Mouse (Mus musculus): Measurements from ENCODE around the gene Gigyf2. TPM values are rescaled to one million over a fixed set of nuclear protein-coding genes. Genes with fewer than 3 reads are reported as not detected.

Gene Gigyf2
- polyA plus RNA-seq, 1 experiment = 82.9 TPM

DNA sequence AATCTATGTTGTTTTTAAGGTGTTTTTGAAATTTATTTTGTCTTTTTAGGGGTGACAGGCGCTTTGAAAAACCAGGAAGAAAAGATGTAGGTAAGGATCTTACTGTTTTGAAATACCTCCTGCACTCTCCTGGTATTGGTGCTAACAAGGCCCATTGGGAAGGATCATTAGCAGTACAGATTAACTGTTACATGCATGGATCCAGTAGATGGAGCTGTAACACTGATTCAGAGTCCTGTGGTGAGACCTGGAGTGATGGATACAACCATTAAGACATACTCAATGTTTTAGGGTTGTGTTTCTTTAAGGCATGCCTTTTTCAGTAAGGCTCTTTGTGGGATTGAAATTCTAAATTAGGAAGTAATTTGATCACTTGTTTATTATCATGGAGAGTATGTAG lies 53.1 kb downstream of the Gigyf2 start:
- TF ChIP-seq POLR2A (IDR thresholded peaks at IDR 0.05; ENCODE audit: low read depth, low read length) (no peak), CTCF (IDR thresholded peaks at IDR 0.05; ENCODE audit: borderline replicate concordance, insufficient read depth, low read length) (no peak)
- Histone ChIP-seq H3K27ac (ENCODE audit: insufficient read depth, low read length) (no peak overlapping the region), H3K4me3 (ENCODE audit: insufficient read depth, low read length) (no peak overlapping the region), H3K4me1 (ENCODE audit: control insufficient read depth, insufficient read depth, low read length) (no peaks in the 10 kb centered on the region)

- H3K4me1 ChIP-seq (ENCODE audit: control insufficient read depth, insufficient read depth, low read length) = no peaks in the 10 kb centered on the region
- no peak overlapping the region for H3K27ac ChIP-seq (ENCODE audit: insufficient read depth, low read length)
- TF ChIP-seq POLR2A (IDR thresholded peaks at IDR 0.05; ENCODE audit: low read depth, low read length) (no peak), CTCF (IDR thresholded peaks at IDR 0.05; ENCODE audit: borderline replicate concordance, insufficient read depth, low read length) (no peak)
- no peak overlapping the region for H3K4me3 ChIP-seq (ENCODE audit: insufficient read depth, low read length)
Measured at GRCm38 (mm10) chr1:87381152-87381551, 54.4 kb downstream of the Gigyf2 start.

DNA sequence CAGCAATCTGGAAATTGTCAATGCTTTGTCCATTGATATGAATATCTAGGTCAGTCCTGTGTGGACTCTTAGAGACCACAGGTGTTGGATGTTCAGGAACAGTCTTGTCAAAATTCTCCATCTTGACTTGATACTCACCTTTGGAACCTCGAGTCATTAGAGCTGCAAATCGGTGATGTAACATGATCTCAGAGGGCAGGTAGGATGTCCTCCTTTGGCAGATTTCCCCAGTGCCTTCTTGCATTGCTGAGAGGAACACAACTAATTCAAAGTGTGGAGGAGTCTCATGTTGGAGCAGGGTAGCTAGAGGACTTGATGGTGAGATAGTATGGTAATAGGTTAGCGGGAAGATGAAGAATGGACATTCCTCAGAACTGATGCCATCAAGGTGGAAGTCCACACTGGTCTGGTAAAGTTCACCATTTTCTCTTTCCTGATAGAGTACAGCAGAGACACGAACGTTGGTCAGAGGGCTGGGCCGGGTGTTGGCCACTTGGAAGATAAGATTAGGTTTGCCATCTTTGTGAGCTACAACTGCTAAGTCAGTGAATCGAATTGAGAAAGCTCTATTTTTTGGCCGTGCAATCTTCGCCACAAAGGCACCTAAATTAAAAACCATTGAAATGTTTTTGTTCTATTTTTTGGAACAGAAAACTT lies 59.8 kb downstream of the Gigyf2 start:
- Histone ChIP-seq H3K27ac (ENCODE audit: insufficient read depth, low read length) (no peak overlapping the region), H3K4me1 (ENCODE audit: control insufficient read depth, insufficient read depth, low read length) (no peaks in the 10 kb centered on the region), H3K4me3 (ENCODE audit: insufficient read depth, low read length) (no peak overlapping the region)
- TF ChIP-seq CTCF (IDR thresholded peaks at IDR 0.05; ENCODE audit: borderline replicate concordance, insufficient read depth, low read length) (no peak), POLR2A (IDR thresholded peaks at IDR 0.05; ENCODE audit: low read depth, low read length) (no peak)

DNA sequence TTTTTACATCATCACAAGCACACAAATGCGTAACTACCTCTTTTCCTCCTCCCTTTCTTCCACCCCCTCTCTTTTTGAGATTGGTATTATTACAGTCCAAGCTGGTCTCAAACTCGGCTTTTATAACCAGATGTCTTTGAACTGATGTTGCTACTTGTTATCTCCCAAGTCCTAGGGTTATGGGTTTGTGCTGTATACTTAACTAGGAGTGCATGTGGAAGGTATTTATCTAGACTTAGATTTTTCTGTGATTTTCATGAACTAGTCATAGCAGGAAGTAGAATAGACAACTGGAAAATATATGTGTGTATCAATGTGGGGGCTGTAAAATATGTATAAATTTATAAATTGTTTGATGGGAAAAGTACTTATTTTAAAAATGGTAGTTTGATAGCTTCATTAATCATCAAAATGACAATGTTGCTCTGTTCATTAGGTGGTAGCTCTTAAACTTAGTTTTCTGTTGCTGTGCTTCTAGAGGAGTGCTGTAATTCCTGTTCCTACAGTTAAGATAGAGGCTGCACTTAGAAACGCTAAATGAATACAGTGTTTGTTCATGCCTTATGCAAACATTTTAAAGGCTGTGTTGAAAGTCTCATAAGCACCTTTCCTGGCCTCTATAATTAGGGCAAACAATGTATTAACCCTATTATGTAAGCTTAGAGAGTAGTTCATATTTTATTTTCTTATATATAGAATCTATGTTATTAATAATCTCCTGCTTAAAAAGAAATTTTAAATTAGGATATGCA lies 66.8 kb downstream of the Gigyf2 start:
- Histone ChIP-seq H3K4me1 (ENCODE audit: control insufficient read depth, insufficient read depth, low read length) (no peaks in the 10 kb centered on the region), H3K4me3 (ENCODE audit: insufficient read depth, low read length) (no peak overlapping the region), H3K27ac (ENCODE audit: insufficient read depth, low read length) (no peak overlapping the region)
- TF ChIP-seq POLR2A (IDR thresholded peaks at IDR 0.05; ENCODE audit: low read depth, low read length) = no peak

GRCm38 (mm10) chr1:87394594-87394993 lies 67.8 kb downstream of the Gigyf2 start, which contains the start of gene Kcnj13:
Gene Kcnj13 (minus strand): TSS chr1:87394729.
- TF ChIP-seq CTCF (IDR thresholded peaks at IDR 0.05; ENCODE audit: borderline replicate concordance, insufficient read depth, low read length) = no peak
- no peak for TF ChIP-seq POLR2A (IDR thresholded peaks at IDR 0.05; ENCODE audit: low read depth, low read length)
- Histone ChIP-seq H3K27ac (ENCODE audit: insufficient read depth, low read length) (no peak within 1 kb of the TSS), H3K4me3 (ENCODE audit: insufficient read depth, low read length) (no peak within 1 kb of the TSS), H3K4me1 (ENCODE audit: control insufficient read depth, insufficient read depth, low read length) (no peaks in the 10 kb centered on the region)

DNA sequence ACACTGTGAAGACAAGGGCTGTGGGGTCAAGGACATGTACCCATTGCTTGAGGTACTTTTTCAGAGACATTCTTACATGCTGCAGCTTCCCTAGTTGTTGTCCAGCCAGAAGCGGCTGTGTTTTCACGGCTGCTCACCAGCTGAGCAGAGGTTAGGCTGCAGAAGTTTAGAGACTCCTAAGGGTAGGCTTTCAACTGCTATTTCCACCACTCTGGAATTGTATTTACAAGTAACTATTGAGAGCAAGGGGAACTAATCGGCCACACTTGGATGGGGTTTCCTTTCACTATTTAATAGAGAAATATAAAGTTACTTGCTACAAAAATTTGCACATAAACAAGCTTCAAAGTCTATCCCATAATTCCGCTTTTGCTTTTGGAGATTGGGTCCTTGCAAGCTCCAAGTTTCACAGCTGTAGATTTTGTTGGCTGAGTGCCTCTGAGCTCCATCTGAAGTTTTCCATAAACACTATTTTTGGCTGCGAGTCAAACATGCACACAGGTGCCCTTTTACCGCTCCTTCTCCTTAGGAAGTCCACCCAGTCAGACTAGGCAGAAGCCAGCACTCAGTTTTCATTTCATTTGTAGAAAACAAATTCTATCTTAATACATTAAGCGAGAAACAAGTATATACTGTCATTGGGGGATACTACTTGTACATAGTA lies 70.3 kb downstream of the Gigyf2 start:
- TF ChIP-seq POLR2A (IDR thresholded peaks at IDR 0.05; ENCODE audit: low read depth, low read length) (no peak), CTCF (IDR thresholded peaks at IDR 0.05; ENCODE audit: borderline replicate concordance, insufficient read depth, low read length) (no peak)
- Histone ChIP-seq H3K4me3 (ENCODE audit: insufficient read depth, low read length) (no peak overlapping the region), H3K27ac (ENCODE audit: insufficient read depth, low read length) (no peak overlapping the region), H3K4me1 (ENCODE audit: control insufficient read depth, insufficient read depth, low read length) (no peaks in the 10 kb centered on the region)

DNA sequence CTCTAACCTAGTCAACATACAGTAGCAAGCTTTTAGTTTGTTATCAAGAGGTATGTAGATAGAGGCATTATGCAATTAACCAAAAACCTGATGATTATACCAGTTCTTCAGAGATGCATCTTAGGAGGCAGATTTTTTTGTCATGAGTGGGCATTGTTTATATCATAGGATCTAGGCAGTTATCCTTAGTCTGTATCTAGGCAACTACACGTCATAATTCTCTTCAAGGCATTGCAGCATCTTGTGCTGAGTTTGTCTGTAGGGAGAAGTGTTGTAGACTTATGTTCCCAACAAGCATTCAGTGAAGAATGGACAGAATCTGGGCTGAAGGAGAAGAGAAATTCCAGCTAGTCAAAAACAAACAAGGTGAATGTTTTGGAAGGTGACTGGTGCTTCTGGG lies 77.9 kb downstream of the Gigyf2 start:
- TF ChIP-seq POLR2A (IDR thresholded peaks at IDR 0.05; ENCODE audit: low read depth, low read length) (no peak), CTCF (IDR thresholded peaks at IDR 0.05; ENCODE audit: borderline replicate concordance, insufficient read depth, low read length) (no peak)
- no peak overlapping the region for H3K27ac ChIP-seq (ENCODE audit: insufficient read depth, low read length)
- H3K4me3 ChIP-seq (ENCODE audit: insufficient read depth, low read length) = no peak overlapping the region
- H3K4me1 ChIP-seq (ENCODE audit: control insufficient read depth, insufficient read depth, low read length) = no peaks in the 10 kb centered on the region

DNA sequence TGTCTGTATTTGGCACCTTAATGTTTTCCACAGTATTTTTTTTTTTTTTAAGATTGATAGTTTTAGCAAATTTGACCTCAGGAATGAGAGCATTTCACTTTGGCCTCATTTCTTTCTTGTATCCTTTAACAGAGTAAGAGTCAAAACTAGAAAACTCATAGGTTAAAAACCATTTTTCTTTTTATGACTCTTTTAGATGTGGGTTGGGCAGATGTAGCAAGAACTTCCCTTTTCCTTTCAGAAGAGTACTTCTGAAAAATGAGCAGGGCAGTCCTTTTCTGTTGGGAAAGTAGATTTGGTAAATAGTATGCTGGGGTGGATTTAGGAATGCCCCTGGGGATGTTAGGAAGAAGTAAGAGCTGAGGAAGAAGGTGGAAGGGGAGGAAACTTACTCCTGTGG lies 79.2 kb downstream of the Gigyf2 start:
- no peak overlapping the region for H3K27ac ChIP-seq (ENCODE audit: insufficient read depth, low read length)
- no peak for TF ChIP-seq POLR2A (IDR thresholded peaks at IDR 0.05; ENCODE audit: low read depth, low read length)
- TF ChIP-seq CTCF (IDR thresholded peaks at IDR 0.05; ENCODE audit: borderline replicate concordance, insufficient read depth, low read length) = no peak
- no peaks in the 10 kb centered on the region for H3K4me1 ChIP-seq (ENCODE audit: control insufficient read depth, insufficient read depth, low read length)
- no peak overlapping the region for H3K4me3 ChIP-seq (ENCODE audit: insufficient read depth, low read length)

GRCm38 (mm10) chr1:87409380-87409779 lies 82.6 kb downstream of the Gigyf2 start:
- no peak overlapping the region for H3K4me3 ChIP-seq (ENCODE audit: insufficient read depth, low read length)
- no peak overlapping the region for H3K27ac ChIP-seq (ENCODE audit: insufficient read depth, low read length)
- no peaks in the 10 kb centered on the region for H3K4me1 ChIP-seq (ENCODE audit: control insufficient read depth, insufficient read depth, low read length)
- TF ChIP-seq CTCF (IDR thresholded peaks at IDR 0.05; ENCODE audit: borderline replicate concordance, insufficient read depth, low read length) (no peak), POLR2A (IDR thresholded peaks at IDR 0.05; ENCODE audit: low read depth, low read length) (no peak)

- Histone ChIP-seq H3K4me1 (ENCODE audit: control insufficient read depth, insufficient read depth, low read length) (no peaks in the 10 kb centered on the region), H3K4me3 (ENCODE audit: insufficient read depth, low read length) (no peak overlapping the region), H3K27ac (ENCODE audit: insufficient read depth, low read length) (no peak overlapping the region)
- TF ChIP-seq CTCF (IDR thresholded peaks at IDR 0.05; ENCODE audit: borderline replicate concordance, insufficient read depth, low read length) = no peak
Measured at GRCm38 (mm10) chr1:87418733-87419132, 91.9 kb downstream of the Gigyf2 start.
